Mouse (Mus musculus) lung, adult 10 weeks (tissue): Measurements from ENCODE around the gene Dock4. TPM values are rescaled to one million over a fixed set of nuclear protein-coding genes. Genes with fewer than 3 reads are reported as not detected.

Experiments
- polyA plus RNA-seq: library from polyadenylated mRNA; stranded (reverse); fragments of 350-450 nt; fragmentation: Illumina TruSeq; extraction: RNeasy Lipid Tissue Mini Kit (QIAGEN cat#74804); gene quantifications from one replicate; pipeline ENCODE4 v1.2.3, GENCODE M21; 2014; ENCODE audit warnings: low read depth, low replicate concordance; ENCODE audit not compliant: insufficient read depth

Gene Dock4
- 8.3 TPM for polyA plus RNA-seq

GRCm38 (mm10) chr12:40445648-40446449 lies at the start of gene Dock4, which contains the start of gene Zfp277:
TSS of gene Dock4 (plus strand) at chr12:40445952.
TSS of gene Zfp277 (minus strand) at chr12:40445902.

Other genes with a start within 250 kb of the Dock4 start
- gene Lsmem1, start 246.5 kb upstream of the Dock4 start, polyA plus RNA-seq: 0.31 TPM
- 132 TPM for gene Ifrd1, start 197.4 kb upstream of the Dock4 start, polyA plus RNA-seq
- 15.4 TPM for gene Zfp277, start 50 bp upstream of the Dock4 start, polyA plus RNA-seq